Mouse (Mus musculus): Measurements from ENCODE around the gene Grb10. TPM values are rescaled to one million over a fixed set of nuclear protein-coding genes. Genes with fewer than 3 reads are reported as not detected.

Grb10 gene
- polyA plus RNA-seq, 2 experiments = 43.2 to 91.5 TPM

DNA sequence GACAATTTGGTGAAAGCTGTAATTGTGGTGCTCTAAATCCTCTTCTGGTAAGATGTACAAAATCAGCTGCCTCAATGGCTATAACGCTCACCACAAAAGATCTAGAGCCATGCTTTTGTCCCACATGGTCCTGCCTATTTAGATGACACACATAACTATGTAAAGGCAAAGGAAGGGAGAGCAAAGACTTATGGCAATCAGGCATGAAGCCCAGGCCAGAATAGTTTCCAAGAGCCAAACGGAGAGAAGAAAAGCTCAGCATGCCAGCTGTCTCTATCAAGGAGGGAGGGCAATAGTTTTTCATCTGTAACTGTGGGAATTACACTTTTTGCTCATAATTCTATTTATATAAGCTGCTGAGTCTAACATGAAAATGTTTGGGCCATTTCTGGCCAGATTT is 45.3 kb downstream of the Grb10 start:
- H3K9ac ChIP-seq (replicated peaks) = no peak overlapping the region
- TF ChIP-seq CTCF (IDR thresholded peaks at IDR 0.05; ENCODE audit: low read depth) (no peak), EP300 (IDR thresholded peaks at IDR 0.05; ENCODE audit: low read depth) (no peak)
- H3K27me3 ChIP-seq (ENCODE audit: control insufficient read depth, insufficient read depth, low read length) = no peaks in the 10 kb centered on the region
- H3K9me3 ChIP-seq (ENCODE audit: control insufficient read depth, low read length) = no peaks in the 10 kb centered on the region
- no peak for ATAC-seq (ENCODE audit: insufficient read depth)
- H3K27ac ChIP-seq = no peak overlapping the region
- H3K4me3 ChIP-seq (ENCODE audit: insufficient read depth in 1 of 2, low read depth in 2 of 2, low read length in 2 of 2) = no peak overlapping the region
- H3K36me3 ChIP-seq (replicated peaks; ENCODE audit: control insufficient read depth, insufficient read depth, low read depth) = no peaks in the 10 kb centered on the region
- 76% methylated on average over 2 of the region's 2 CpGs for WGBS (ENCODE audit: insufficient replicate concordance)
- H3K4me2 ChIP-seq (ENCODE audit: low read depth) = no peak overlapping the region
- no peaks in the 10 kb centered on the region; a peak in 1 of 4 replicates for H3K4me1 ChIP-seq (replicated peaks; ENCODE audit: control insufficient read depth in 2 of 2, insufficient read depth in 2 of 2, low read length in 1 of 2)
- no peak for DNase-seq (ENCODE audit: low read depth in 3 of 3, low spot score in 3 of 3)

- no peak for DNase-seq (ENCODE audit: low read depth in 3 of 3, low spot score in 3 of 3)
- Histone ChIP-seq H3K4me2 (ENCODE audit: low read depth) (no peak overlapping the region), H3K9ac (replicated peaks) (no peak overlapping the region), H3K4me1 (replicated peaks; ENCODE audit: control insufficient read depth in 2 of 2, insufficient read depth in 2 of 2, low read length in 1 of 2) (no peaks in the 10 kb centered on the region; a peak in 1 of 4 replicates), H3K4me3 (ENCODE audit: insufficient read depth in 1 of 2, low read depth in 2 of 2, low read length in 2 of 2) (no peak overlapping the region), H3K36me3 (replicated peaks; ENCODE audit: control insufficient read depth, insufficient read depth, low read depth) (no peaks in the 10 kb centered on the region), H3K27me3 (ENCODE audit: control insufficient read depth, insufficient read depth, low read length) (no peaks in the 10 kb centered on the region), H3K27ac (no peak overlapping the region), H3K9me3 (ENCODE audit: control insufficient read depth, low read length) (no peaks in the 10 kb centered on the region)
- TF ChIP-seq EP300 (IDR thresholded peaks at IDR 0.05; ENCODE audit: low read depth) (no peak), CTCF (IDR thresholded peaks at IDR 0.05; ENCODE audit: low read depth) (no peak)
- no peak for ATAC-seq (ENCODE audit: insufficient read depth)
- 46% methylated on average over 4 of the region's 4 CpGs for WGBS (ENCODE audit: insufficient replicate concordance)
These were observed 48.6 kb downstream of the Grb10 start for GRCm38 (mm10) chr11:11989850-11990249.

GRCm38 (mm10) chr11:11987233-11987632 is 51.2 kb downstream of the Grb10 start:
- Histone ChIP-seq H3K27ac (no peak overlapping the region), H3K36me3 (replicated peaks; ENCODE audit: control insufficient read depth, insufficient read depth, low read depth) (no peaks in the 10 kb centered on the region), H3K9me3 (ENCODE audit: control insufficient read depth, low read length) (no peaks in the 10 kb centered on the region), H3K4me3 (ENCODE audit: insufficient read depth in 1 of 2, low read depth in 2 of 2, low read length in 2 of 2) (no peak overlapping the region), H3K4me1 (replicated peaks; ENCODE audit: control insufficient read depth in 2 of 2, insufficient read depth in 2 of 2, low read length in 1 of 2) (no peaks in the 10 kb centered on the region; a peak in 1 of 4 replicates), H3K9ac (replicated peaks) (no peak overlapping the region), H3K4me2 (ENCODE audit: low read depth) (no peak overlapping the region), H3K27me3 (ENCODE audit: control insufficient read depth, insufficient read depth, low read length) (no peaks in the 10 kb centered on the region)
- DNase-seq (ENCODE audit: low read depth in 3 of 3, low spot score in 3 of 3) (no peak), ATAC-seq (ENCODE audit: insufficient read depth) (no peak)
- no peak for TF ChIP-seq EP300 (IDR thresholded peaks at IDR 0.05; ENCODE audit: low read depth)
- no peak for TF ChIP-seq CTCF (IDR thresholded peaks at IDR 0.05; ENCODE audit: low read depth)
- WGBS (ENCODE audit: insufficient replicate concordance) = 72% methylated on average over 3 of the region's 3 CpGs

DNA sequence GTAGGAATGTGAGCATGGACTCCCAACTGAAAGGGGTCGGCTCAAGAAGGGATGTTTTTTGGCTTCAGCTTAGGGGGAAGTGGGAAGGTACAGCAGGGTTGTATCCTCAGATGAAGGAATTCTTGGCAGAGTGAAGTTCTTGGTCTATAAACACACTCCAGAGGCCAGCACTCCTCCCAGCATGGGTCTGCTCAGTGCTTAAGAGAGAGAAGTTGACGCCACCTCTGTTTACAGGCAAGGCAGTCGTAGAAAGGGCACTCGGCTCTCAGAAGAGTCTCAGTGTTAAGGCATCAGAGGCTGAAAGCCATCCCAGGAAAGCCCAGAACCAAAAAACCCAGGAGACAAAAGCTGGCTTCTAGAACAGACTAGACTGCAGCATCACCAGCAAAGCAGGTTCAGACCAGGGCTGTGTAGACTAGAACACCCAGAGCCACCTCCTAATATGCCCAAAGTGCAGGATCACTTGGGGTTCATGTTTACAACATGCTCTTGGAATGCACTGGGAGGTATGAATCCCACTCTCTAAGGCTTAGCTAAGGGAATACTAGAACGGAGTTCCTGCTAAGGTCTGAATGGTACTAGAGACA is 59.8 kb downstream of the Grb10 start:
- 58% methylated on average over 5 of the region's 5 CpGs for WGBS (ENCODE audit: insufficient replicate concordance)
- TF ChIP-seq EP300 (IDR thresholded peaks at IDR 0.05; ENCODE audit: low read depth) (no peak), CTCF (IDR thresholded peaks at IDR 0.05; ENCODE audit: low read depth) (no peak)
- ATAC-seq (ENCODE audit: insufficient read depth) = no peak

GRCm38 (mm10) chr11:11974591-11975255 is 63.8 kb downstream of the Grb10 start:
- DNase-seq (ENCODE audit: low read depth in 3 of 3, low spot score in 3 of 3) (peak in 2 of 3 experiments; percentile 31 to 44), ATAC-seq (ENCODE audit: insufficient read depth) (0 out of 2 replicates have a peak, but pooled peaks have one; percentile 19)
- Histone ChIP-seq H3K27ac (no peak overlapping the region), H3K4me3 (ENCODE audit: insufficient read depth in 1 of 2, low read depth in 2 of 2, low read length in 2 of 2) (no peak overlapping the region), H3K36me3 (replicated peaks; ENCODE audit: control insufficient read depth, insufficient read depth, low read depth) (no peaks in the 10 kb centered on the region), H3K27me3 (ENCODE audit: control insufficient read depth, insufficient read depth, low read length) (no peaks in the 10 kb centered on the region), H3K4me1 (replicated peaks; ENCODE audit: control insufficient read depth in 2 of 2, insufficient read depth in 2 of 2, low read length in 1 of 2) (0 out of 4 replicates have a peak, but pooled peaks cover 0 to 2% of the 10 kb centered on the region in 2 experiments), H3K9ac (replicated peaks) (no peak overlapping the region), H3K4me2 (ENCODE audit: low read depth) (0 out of 2 replicates have a peak overlapping the region, but pooled peaks have one; percentile 9), H3K9me3 (ENCODE audit: control insufficient read depth, low read length) (no peaks in the 10 kb centered on the region)
- TF ChIP-seq EP300 (IDR thresholded peaks at IDR 0.05; ENCODE audit: low read depth) (no peak), CTCF (IDR thresholded peaks at IDR 0.05; ENCODE audit: low read depth) (peak; percentile 62)
- 33% methylated on average over 10 of the region's 10 CpGs for WGBS (ENCODE audit: insufficient replicate concordance)

More for the DNA sequence above, 59.8 kb downstream of the Grb10 start:
- H3K36me3 ChIP-seq (replicated peaks; ENCODE audit: control insufficient read depth, insufficient read depth, low read depth) = no peaks in the 10 kb centered on the region
- 0 out of 4 replicates have a peak, but pooled peaks cover 0 to 2% of the 10 kb centered on the region in 2 experiments for H3K4me1 ChIP-seq (replicated peaks; ENCODE audit: control insufficient read depth in 2 of 2, insufficient read depth in 2 of 2, low read length in 1 of 2)
- no peak for DNase-seq (ENCODE audit: low read depth in 3 of 3, low spot score in 3 of 3)
- no peak overlapping the region for H3K9ac ChIP-seq (replicated peaks)
- no peaks in the 10 kb centered on the region for H3K27me3 ChIP-seq (ENCODE audit: control insufficient read depth, insufficient read depth, low read length)
- H3K9me3 ChIP-seq (ENCODE audit: control insufficient read depth, low read length) = no peaks in the 10 kb centered on the region
- H3K4me3 ChIP-seq (ENCODE audit: insufficient read depth in 1 of 2, low read depth in 2 of 2, low read length in 2 of 2) = no peak overlapping the region
- no peak overlapping the region for H3K27ac ChIP-seq
- no peak overlapping the region for H3K4me2 ChIP-seq (ENCODE audit: low read depth)
